Mouse (Mus musculus): ENCODE results near the gene Szrd1.

Gene Szrd1

GRCm38 (mm10) chr4:141066709-141067515 lies 72.7 kb downstream of the Szrd1 start:
- DNase-seq (ENCODE audit: low spot score): no peak

GRCm38 (mm10) chr4:141065123-141065522 lies 74.5 kb downstream of the Szrd1 start:
- DNase-seq (ENCODE audit: low spot score): no peak

GRCm38 (mm10) chr4:141064104-141064659 lies 75.4 kb downstream of the Szrd1 start:
- no peak for DNase-seq (ENCODE audit: low spot score)

Measured in urinary bladder, postnatal 10 days (tissue).